Mouse (Mus musculus) ZHBTc4 (cell line): ENCODE data around the gene Usp45.
A peak's percentile ranks its signal among the peaks of the same experiment; 100 is the strongest.

Experiments used
- DNase-seq: peaks from one replicate; pipeline ENCODE4 v3.0.0-alpha.2; 2011; ENCODE audit warnings: low read depth, low spot score

Usp45 gene

GRCm38 (mm10) chr4:21766863-21767304 lies at the start of gene Usp45, which contains the start of gene Tstd3:
TSS of gene Usp45 (plus strand) at chr4:21767156.
TSS of gene Tstd3 (minus strand) at chr4:21767212.
- peak; percentile 83 for DNase-seq

GRCm38 (mm10) chr4:21722752-21723334 lies 44.1 kb upstream of the Usp45 start:
- DNase-seq = peak; percentile 96

GRCm38 (mm10) chr4:21726912-21727614 lies 39.9 kb upstream of the Usp45 start:
- peak; percentile 78 for DNase-seq

GRCm38 (mm10) chr4:21727615-21728165 lies 39.3 kb upstream of the Usp45 start, which contains the start of gene Ccnc:
TSS of gene Ccnc (plus strand) at chr4:21727701.
- peak; percentile 97 for DNase-seq

GRCm38 (mm10) chr4:21739169-21739568 lies 27.8 kb upstream of the Usp45 start:
- no peak for DNase-seq

GRCm38 (mm10) chr4:21744142-21744541 lies 22.8 kb upstream of the Usp45 start:
- DNase-seq = peak; percentile 45

- DNase-seq = peak; percentile 93
These were observed 21.2 kb upstream of the Usp45 start for GRCm38 (mm10) chr4:21745723-21746122.

- DNase-seq = peak; percentile 84
These were observed 11.7 kb upstream of the Usp45 start for GRCm38 (mm10) chr4:21755123-21755789.

GRCm38 (mm10) chr4:21758860-21759259 lies 8.1 kb upstream of the Usp45 start:
- peak; percentile 60 for DNase-seq

GRCm38 (mm10) chr4:21761416-21762160 lies 5.4 kb upstream of the Usp45 start:
- DNase-seq = no peak

GRCm38 (mm10) chr4:21763827-21764226 lies 3.1 kb upstream of the Usp45 start:
- peak; percentile 77 for DNase-seq

- no peak for DNase-seq
These were observed 639 bp upstream of the Usp45 start for GRCm38 (mm10) chr4:21766171-21766862.

- peak; percentile 53 for DNase-seq
These were observed 4.1 kb downstream of the Usp45 start for GRCm38 (mm10) chr4:21771064-21771463.

- DNase-seq = no peak
These were observed 5.3 kb downstream of the Usp45 start for GRCm38 (mm10) chr4:21772306-21772705.

GRCm38 (mm10) chr4:21776091-21776945 lies 9.4 kb downstream of the Usp45 start:
- peak; percentile 94 for DNase-seq

GRCm38 (mm10) chr4:21776946-21777265 lies 9.9 kb downstream of the Usp45 start:
- DNase-seq = no peak

GRCm38 (mm10) chr4:21780816-21781726 lies 14.1 kb downstream of the Usp45 start:
- no peak for DNase-seq

GRCm38 (mm10) chr4:21786268-21786667 lies 19.3 kb downstream of the Usp45 start:
- no peak for DNase-seq

GRCm38 (mm10) chr4:21788903-21789302 lies 21.9 kb downstream of the Usp45 start:
- no peak for DNase-seq
